Mouse (Mus musculus) kidney, embryonic 14.5 days (tissue): ENCODE data around the gene Cldnd2. TPM values are rescaled to one million over a fixed set of nuclear protein-coding genes. Genes with fewer than 3 reads are reported as not detected.

ENCODE experiments used
- ATAC-seq: fragments of 200-750 bp; cut with Nextera tagmentation; 2 replicates; pipeline ENCODE4 v1.8.0; 2017; ENCODE audit warnings: moderate number of reproducible peaks, mild to moderate bottlenecking, moderate TSS enrichment, moderate library complexity; ENCODE audit not compliant: low FRiP score, low TSS enrichment
- H3K27ac ChIP-seq: fragments of 300-500 bp; sonication (generic); 2 replicates; pipeline ENCODE4 v1.5.1; 2014; ENCODE audit warnings: low read depth, mild to moderate bottlenecking, low read length, moderate library complexity, mixed read lengths
- H3K27me3 ChIP-seq: fragments of 300-500 bp; sonication (generic); 2 replicates; pipeline ENCODE4 v1.6.1; 2014; ENCODE audit warnings: mild to moderate bottlenecking, low read length; ENCODE audit not compliant: control insufficient read depth, insufficient read depth
- H3K36me3 ChIP-seq: fragments of 300-500 bp; sonication (generic); 2 replicates; pipeline ENCODE4 v1.6.1; 2014; ENCODE audit warnings: low read length, mixed read lengths; ENCODE audit not compliant: control insufficient read depth, insufficient read depth
- H3K4me1 ChIP-seq: fragments of 300-500 bp; sonication (generic); 2 replicates; pipeline ENCODE4 v1.6.1; 2014; ENCODE audit warnings: low read length, mixed read lengths; ENCODE audit not compliant: control insufficient read depth, insufficient read depth
- H3K4me2 ChIP-seq: fragments of 300-500 bp; sonication (generic); replicated peaks from 2 replicates; pipeline ENCODE4 v1.6.1; 2014; ENCODE audit warnings: low read depth, mild to moderate bottlenecking, low read length
- H3K4me3 ChIP-seq: fragments of 300-500 bp; sonication (generic); 2 replicates; pipeline ENCODE4 v1.5.1; 2014; ENCODE audit warnings: mild to moderate bottlenecking, low read length
- H3K9ac ChIP-seq: fragments of 300-500 bp; sonication (generic); 2 replicates; pipeline ENCODE4 v1.6.1; 2014; ENCODE audit warnings: low read depth, mild to moderate bottlenecking, low read length, moderate library complexity
- H3K9me3 ChIP-seq: fragments of 300-500 bp; sonication (generic); 2 replicates; pipeline ENCODE4 v1.6.1; 2016; ENCODE audit warnings: low read length; ENCODE audit not compliant: control insufficient read depth
- WGBS: fragments of 180-500 bp; shearing (Covaris S2); extraction: QIAGEN DNeasy Blood & Tissue Kit; methylation state at CpG from one replicate; pipeline ENCODE4 v1.1.7; 2014; 5-methylcytosine and 5-hydroxymethylcytosine counted together
- polyA plus RNA-seq: library from polyadenylated mRNA; unstranded; fragments of >200 nt; fragmentation: Nextera tagmentation; extraction: Ambion mirVana; gene quantifications from 2 replicates; pipeline ENCODE4 v1.2.1, GENCODE M21; 2014

The Cldnd2 gene
- polyA plus RNA-seq, 1 experiment from 2014 or later = not detected

DNA sequence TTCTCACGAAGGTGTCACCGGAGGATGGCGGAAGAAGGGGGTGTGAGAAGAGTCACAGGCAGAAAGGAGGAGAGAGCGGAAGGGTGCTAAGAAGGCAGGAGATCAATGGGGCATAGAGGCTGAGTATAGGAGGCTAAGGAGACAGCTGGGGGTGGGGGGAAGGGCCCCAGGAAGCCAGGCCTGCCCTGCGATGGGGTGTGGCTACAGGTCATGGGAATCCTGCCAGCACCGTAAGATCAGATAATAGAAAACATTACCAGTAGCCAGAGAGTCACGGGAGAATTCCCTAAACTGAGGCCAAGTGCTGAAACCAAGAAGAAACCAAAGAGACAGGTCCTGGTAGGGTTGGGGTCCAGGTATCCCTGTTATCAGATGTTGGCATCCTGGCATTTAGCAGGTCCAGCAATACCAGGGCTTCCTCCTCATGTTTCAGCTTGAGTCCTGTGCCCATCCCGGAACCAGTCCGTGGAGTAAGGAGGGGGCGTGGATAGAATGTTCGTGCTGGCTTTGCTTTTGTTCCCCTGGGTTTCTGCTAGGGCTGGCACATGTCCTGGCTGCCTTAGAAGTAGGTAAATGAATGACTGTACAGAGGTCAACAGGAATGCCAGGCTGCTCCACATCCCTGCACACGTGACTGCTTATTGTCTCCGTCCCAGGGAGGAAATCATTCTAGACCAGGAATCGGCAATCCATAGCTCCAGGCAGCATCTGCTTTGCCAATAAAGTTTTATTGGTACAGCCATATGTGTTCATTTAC is 13.2 kb downstream of the Cldnd2 start:
- H3K9me3 ChIP-seq = no peaks in the 10 kb centered on the region
- WGBS = 79% methylated on average over 14 of the region's 14 CpGs

DNA sequence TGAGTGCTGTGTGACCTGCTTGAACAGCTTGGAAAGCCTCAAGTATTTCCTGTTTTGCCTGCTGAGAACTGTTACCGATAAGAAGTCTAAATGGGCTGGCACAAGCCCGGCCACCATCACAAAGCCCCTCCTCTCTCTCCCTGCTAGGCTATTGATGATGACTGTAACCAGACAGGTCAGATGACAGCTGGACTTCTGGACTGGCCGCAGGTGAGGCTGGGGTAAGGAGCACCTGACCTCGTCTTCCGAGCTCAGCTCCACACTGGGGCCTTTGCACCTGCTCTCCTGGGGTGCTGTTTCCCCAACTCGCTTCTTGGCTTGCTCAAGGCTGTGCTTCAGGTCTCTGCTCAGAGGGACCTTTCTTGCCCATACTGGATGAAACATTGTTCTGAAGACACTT is 13.8 kb downstream of the Cldnd2 start:
- H3K4me3 ChIP-seq = no peak overlapping the region
- ATAC-seq = no peak
- no peak overlapping the region for H3K4me2 ChIP-seq
- H3K9ac ChIP-seq = no peak overlapping the region
- no peaks in the 10 kb centered on the region for H3K4me1 ChIP-seq
- H3K36me3 ChIP-seq = peaks cover 51% of the 10 kb centered on the region
- no peaks in the 10 kb centered on the region for H3K9me3 ChIP-seq
- no peak overlapping the region for H3K27ac ChIP-seq
- 91% methylated on average over 6 of the region's 6 CpGs for WGBS
- H3K27me3 ChIP-seq = no peaks in the 10 kb centered on the region

More for the DNA sequence above, 13.2 kb downstream of the Cldnd2 start:
- no peak overlapping the region for H3K4me3 ChIP-seq
- no peak overlapping the region for H3K9ac ChIP-seq
- H3K27me3 ChIP-seq = no peaks in the 10 kb centered on the region
- ATAC-seq = no peak
- peaks cover 51% of the 10 kb centered on the region for H3K36me3 ChIP-seq
- H3K4me1 ChIP-seq = no peaks in the 10 kb centered on the region
- H3K4me2 ChIP-seq = no peak overlapping the region
- H3K27ac ChIP-seq = no peak overlapping the region

DNA sequence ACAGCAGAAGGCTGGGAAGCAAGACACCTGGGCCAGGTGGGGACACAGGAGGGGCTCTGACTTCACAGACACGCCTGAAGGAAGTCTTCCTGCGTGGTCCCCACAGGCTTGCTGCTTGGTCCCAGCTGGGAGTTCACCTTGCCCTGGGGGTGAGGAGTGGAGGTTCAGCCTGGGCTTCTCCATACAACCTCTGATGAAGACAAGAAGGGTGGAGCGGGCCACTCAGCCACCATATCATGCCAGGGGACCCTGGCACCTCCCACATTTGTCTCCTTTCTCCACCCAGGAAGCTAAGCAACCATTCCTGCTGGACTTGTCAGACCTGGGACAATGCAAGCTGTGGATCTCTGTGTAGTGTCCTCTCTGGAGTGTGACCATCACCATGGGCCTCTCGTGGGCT is 22.3 kb downstream of the Cldnd2 start, which contains the start of gene Vsig10l:
Gene Vsig10l, plus strand, starts transcription at position 301 of the 400 bp plus-strand sequence.
- Histone ChIP-seq H3K36me3 (peaks cover under 1% of the 10 kb centered on the region; the same call in 1 of the 2 replicates), H3K4me2 (no peak within 1 kb of the TSS), H3K9me3 (no peaks in the 10 kb centered on the region), H3K4me1 (no peaks in the 10 kb centered on the region), H3K9ac (no peak within 1 kb of the TSS), H3K4me3 (no peak within 1 kb of the TSS), H3K27ac (no peak within 1 kb of the TSS), H3K27me3 (no peaks in the 10 kb centered on the region)
- WGBS = 66% methylated on average over 4 of the region's 4 CpGs
- ATAC-seq = no peak

DNA sequence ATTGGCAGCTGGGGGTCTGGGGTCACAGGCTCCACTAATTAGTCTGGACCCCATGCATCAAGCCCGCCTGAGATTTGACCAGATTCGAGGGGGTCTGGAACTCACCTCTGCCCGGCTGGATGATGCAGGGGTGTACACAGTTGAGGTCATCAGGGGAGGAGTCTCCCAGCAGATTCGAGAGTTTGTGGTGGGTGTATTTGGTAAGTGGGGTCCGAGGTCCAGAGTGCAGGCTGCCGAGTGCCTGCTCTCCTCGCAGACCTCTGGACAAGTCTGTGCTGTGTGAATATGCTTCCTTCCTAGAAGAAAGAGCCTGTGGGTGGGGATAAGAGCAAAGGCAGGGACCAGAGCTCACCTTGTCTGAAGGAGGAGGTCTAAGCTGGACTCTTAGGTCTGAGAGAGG is 23.4 kb downstream of the Cldnd2 start:
- ATAC-seq = no peak
- no peak overlapping the region for H3K4me3 ChIP-seq
- no peaks in the 10 kb centered on the region for H3K36me3 ChIP-seq
- no peak overlapping the region for H3K27ac ChIP-seq
- no peaks in the 10 kb centered on the region for H3K27me3 ChIP-seq
- no peaks in the 10 kb centered on the region for H3K9me3 ChIP-seq
- H3K9ac ChIP-seq = no peak overlapping the region
- H3K4me1 ChIP-seq = no peaks in the 10 kb centered on the region
- H3K4me2 ChIP-seq = no peak overlapping the region
- WGBS = 83% methylated on average over 7 of the region's 7 CpGs

DNA sequence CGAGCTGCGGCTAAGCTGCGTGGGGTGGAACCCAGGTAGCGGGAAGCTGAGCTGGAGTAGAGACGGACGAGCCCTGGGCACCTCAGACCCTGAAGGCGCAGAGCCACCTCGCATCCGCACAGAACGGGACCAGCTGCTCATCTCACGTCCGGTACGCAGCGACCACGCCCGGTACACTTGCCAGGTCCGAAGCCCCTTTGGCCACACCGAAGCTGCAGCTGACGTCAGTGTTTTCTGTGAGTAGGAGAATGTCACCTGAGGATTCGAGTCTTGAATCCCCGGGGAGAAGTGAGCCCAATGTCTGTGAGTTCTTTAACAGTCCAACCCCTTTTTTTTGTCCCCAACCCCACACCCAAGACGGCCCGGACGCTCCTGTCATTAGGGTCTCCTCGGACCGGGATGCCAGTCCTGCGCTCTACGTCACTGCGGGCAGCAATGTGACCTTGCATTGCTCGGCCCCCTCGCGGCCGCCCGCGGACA is 24.3 kb downstream of the Cldnd2 start:
- no peaks in the 10 kb centered on the region for H3K36me3 ChIP-seq
- no peaks in the 10 kb centered on the region for H3K27me3 ChIP-seq
- peak overlapping the region; percentile 45 for H3K4me3 ChIP-seq

DNA sequence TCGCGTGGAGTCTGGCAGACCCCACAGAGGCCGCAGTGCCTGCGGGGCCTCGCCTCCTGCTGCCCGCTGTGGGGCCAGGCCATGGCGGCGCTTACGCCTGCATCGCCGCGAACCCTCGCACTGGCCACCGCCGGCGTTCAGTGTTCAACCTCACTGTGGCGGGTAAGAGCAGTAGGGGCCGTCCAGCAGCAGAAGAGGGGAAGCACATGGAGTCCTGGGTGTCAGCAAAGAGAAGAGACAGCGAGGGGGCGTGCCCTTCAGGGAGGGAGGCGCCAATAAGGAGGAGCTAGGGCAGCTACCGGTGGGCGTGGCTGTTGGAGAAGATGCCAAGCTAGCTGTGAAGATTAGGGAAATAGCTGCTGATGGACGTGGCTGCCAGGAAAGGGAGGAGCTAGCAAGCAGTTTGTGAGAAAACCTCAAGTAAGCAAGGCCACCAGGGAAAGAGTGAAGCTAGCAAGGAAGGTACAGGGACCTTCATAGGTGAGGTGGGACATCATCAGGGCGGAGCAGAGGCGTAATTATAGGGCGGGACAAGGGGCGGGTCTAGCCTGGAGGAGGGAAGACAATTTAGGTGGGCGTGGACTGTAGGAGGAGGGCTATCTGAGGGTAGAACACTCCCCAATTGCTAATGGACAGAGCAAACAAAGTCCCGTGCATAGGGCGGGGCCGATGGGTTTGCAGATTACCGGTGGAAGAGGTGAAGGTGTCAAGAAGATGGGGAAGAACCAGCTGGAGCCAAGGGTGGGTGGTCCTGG is 24.9 kb downstream of the Cldnd2 start:
- Histone ChIP-seq H3K27me3 (no peaks in the 10 kb centered on the region), H3K4me2 (peak overlapping the region; percentile 86), H3K4me1 (no peaks in the 10 kb centered on the region), H3K36me3 (no peaks in the 10 kb centered on the region), H3K27ac (no peak overlapping the region), H3K9me3 (no peaks in the 10 kb centered on the region), H3K9ac (peak overlapping the region; percentile 40; the same call in 1 of the 2 replicates), H3K4me3 (peak overlapping the region; percentile 45)
- WGBS = under 1% methylated on average over 33 of the region's 33 CpGs
- ATAC-seq = peak; percentile 90

More for the DNA sequence above, 24.3 kb downstream of the Cldnd2 start:
- Histone ChIP-seq H3K4me2 (peak overlapping the region; percentile 86), H3K9me3 (no peaks in the 10 kb centered on the region), H3K4me1 (no peaks in the 10 kb centered on the region), H3K9ac (peak overlapping the region; percentile 34), H3K27ac (no peak overlapping the region)
- WGBS = 9% methylated on average over 35 of the region's 35 CpGs
- peak; percentile 5; the same call in 1 of the 2 replicates for ATAC-seq

DNA sequence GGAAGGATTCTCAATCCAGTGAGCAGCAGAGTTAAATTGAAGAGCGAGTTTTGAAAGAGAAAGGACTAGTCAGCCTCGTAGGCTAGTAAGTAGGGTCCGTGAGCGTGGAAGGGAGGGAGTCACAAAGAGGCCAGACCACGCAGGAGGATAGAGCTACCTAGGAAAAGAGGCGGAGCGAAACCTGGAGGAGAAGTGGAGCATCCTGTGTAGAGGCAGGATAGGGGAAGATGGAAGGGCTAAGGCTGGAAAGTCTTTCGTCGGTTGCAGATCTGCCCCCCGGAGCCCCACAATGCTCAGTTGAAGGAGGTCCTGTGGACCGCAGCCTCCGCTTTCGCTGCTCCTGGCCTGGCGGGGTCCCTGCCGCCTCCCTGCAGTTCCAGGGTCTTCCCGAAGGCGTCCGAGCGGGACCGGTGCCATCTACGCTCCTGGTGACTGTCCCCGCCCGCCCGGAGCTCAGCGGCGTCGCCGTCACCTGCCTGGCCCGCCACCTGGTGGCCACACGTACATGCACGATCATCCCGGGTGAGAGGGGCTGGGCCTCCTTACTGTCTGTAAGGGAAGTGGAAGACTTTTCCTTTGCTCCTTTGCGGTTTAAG is 25.6 kb downstream of the Cldnd2 start:
- Histone ChIP-seq H3K4me2 (peak overlapping the region; percentile 86), H3K4me1 (no peaks in the 10 kb centered on the region), H3K9me3 (no peaks in the 10 kb centered on the region), H3K36me3 (no peaks in the 10 kb centered on the region), H3K27me3 (no peaks in the 10 kb centered on the region), H3K27ac (no peak overlapping the region), H3K4me3 (peak overlapping the region; percentile 45), H3K9ac (peak overlapping the region; percentile 40; the same call in 1 of the 2 replicates)
- under 1% methylated on average over 33 of the region's 33 CpGs for WGBS
- ATAC-seq = peak; percentile 67

DNA sequence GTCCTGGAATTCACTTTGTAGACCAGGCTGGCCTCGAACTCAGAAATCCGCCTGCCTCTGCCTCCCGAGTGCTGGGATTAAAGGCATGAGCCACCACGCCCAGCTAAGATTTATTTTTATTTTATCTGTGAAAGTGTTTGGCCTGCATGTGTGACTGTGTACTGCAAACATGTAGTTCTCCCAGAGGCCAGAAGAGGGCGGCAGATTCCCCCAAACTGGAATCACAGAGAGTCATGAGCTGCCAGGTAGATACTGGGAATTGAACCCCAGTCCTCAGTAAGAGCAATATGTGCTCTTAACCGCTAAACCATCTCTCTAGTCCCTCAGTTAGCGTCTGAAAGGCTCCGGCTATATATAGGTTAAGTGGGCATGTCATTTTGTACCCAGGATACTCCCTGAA is 29.8 kb downstream of the Cldnd2 start:
- WGBS = 45% methylated on average over 8 of the region's 8 CpGs
- peaks cover 8% of the 10 kb centered on the region; the same call in 1 of the 2 replicates for H3K27me3 ChIP-seq
- no peak overlapping the region for H3K4me2 ChIP-seq
- no peaks in the 10 kb centered on the region for H3K4me1 ChIP-seq
- H3K9me3 ChIP-seq = no peaks in the 10 kb centered on the region
- H3K36me3 ChIP-seq = no peaks in the 10 kb centered on the region
- H3K27ac ChIP-seq = no peak overlapping the region
- H3K4me3 ChIP-seq = no peak overlapping the region
- no peak for ATAC-seq
- no peak overlapping the region for H3K9ac ChIP-seq
